Mouse (Mus musculus): ENCODE measurements around the gene Tctex1d4.

Gene Tctex1d4

GRCm38 (mm10) chr4:117120445-117121414, 5.9 kb upstream of the Tctex1d4 start:
- DNase-seq: peak; percentile 97

- DNase-seq: no peak
These were observed 4.4 kb upstream of the Tctex1d4 start for GRCm38 (mm10) chr4:117122209-117122608.

GRCm38 (mm10) chr4:117123546-117124217, 2.9 kb upstream of the Tctex1d4 start:
- DNase-seq: no peak

- no peak for DNase-seq
These were observed 2.4 kb upstream of the Tctex1d4 start for GRCm38 (mm10) chr4:117124218-117124517.

- no peak for DNase-seq
These were observed 1.9 kb upstream of the Tctex1d4 start for GRCm38 (mm10) chr4:117124518-117125347.

- DNase-seq: peak; percentile 82
These were observed 1.2 kb upstream of the Tctex1d4 start, which contains the start of gene Btbd19 for GRCm38 (mm10) chr4:117125348-117125909. Btbd19 (minus strand) TSS chr4:117125725.

GRCm38 (mm10) chr4:117125910-117126674, 502 bp upstream of the Tctex1d4 start:
- DNase-seq: peak; percentile 39

- no peak for DNase-seq
These were observed 1.5 kb downstream of the Tctex1d4 start for GRCm38 (mm10) chr4:117127991-117128686.

- no peak for DNase-seq
These were observed 4.2 kb downstream of the Tctex1d4 start for GRCm38 (mm10) chr4:117130790-117131189.

- DNase-seq: no peak
These were observed 4.6 kb downstream of the Tctex1d4 start for GRCm38 (mm10) chr4:117131198-117131597.

- no peak for DNase-seq
These were observed 5.5 kb downstream of the Tctex1d4 start for GRCm38 (mm10) chr4:117131890-117132793.

- DNase-seq: no peak
These were observed 6.2 kb downstream of the Tctex1d4 start for GRCm38 (mm10) chr4:117132794-117133143.

GRCm38 (mm10) chr4:117133366-117133796, 6.8 kb downstream of the Tctex1d4 start:
- DNase-seq: no peak

- peak; percentile 97 for DNase-seq
These were observed 7.4 kb downstream of the Tctex1d4 start, which contains the start of gene Plk3 for GRCm38 (mm10) chr4:117133817-117134600. Plk3 (minus strand) TSS chr4:117133963.

- DNase-seq: no peak
These were observed 8.0 kb downstream of the Tctex1d4 start for GRCm38 (mm10) chr4:117134601-117134995.

GRCm38 (mm10) chr4:117136034-117136433, 9.4 kb downstream of the Tctex1d4 start:
- DNase-seq: no peak

- no peak for DNase-seq
These were observed 12.0 kb downstream of the Tctex1d4 start for GRCm38 (mm10) chr4:117138295-117139216.

- no peak for DNase-seq
These were observed 12.6 kb downstream of the Tctex1d4 start for GRCm38 (mm10) chr4:117139217-117139612.
